Mouse (Mus musculus) bone marrow macrophage, adult 2 months (primary cell): ENCODE data around the gene Phldb2.

ENCODE experiments used
- CTCF ChIP-seq: IDR thresholded peaks from 2 replicates; pipeline ENCODE4 v1.5.1; 2012; ENCODE audit warnings: low read depth, mild to moderate bottlenecking, low read length, moderate library complexity
- POLR2A ChIP-seq: IDR thresholded peaks from 2 replicates; pipeline ENCODE4 v1.6.1; 2012; ENCODE audit warnings: mild to moderate bottlenecking, low read depth, low read length, borderline replicate concordance

GRCm38 (mm10) chr16:45890471-45891200, 62.8 kb downstream of the Phldb2 start:
- TF ChIP-seq CTCF, result no peak
- TF ChIP-seq POLR2A, result no peak
